Mouse (Mus musculus) right cerebral cortex, postnatal 10 days (tissue): Measurements from ENCODE around the gene Rasip1.

Source experiments
- DNase-seq, 2 experiments: peaks; one replicate each; pipeline ENCODE4 v3.0.0; 2021; ENCODE audit warnings: low spot score in 2 of 2

The Rasip1 gene

DNA sequence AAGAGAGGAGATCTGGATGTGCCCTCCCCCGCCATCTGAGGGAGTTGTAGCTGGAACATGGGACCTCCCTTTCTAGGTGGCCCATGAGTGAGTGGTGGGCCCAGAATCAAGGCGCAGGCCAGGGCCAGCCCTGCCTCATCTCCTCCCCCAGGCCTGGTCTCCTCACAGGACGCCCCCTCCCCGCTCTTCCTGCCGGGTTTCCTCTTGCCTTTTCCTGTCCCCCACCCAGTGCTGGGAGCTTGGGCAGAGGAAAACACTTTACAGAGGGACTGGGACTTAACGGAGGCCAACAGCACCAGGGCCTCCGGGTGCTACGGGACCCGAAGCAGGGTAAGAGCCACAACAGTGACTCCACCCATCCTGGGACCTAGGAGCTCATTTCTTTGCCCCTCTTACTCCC, at the start of gene Rasip1:
Gene Rasip1, plus strand, starts transcription at position 228 of the 400 bp plus-strand sequence.
- no peak for DNase-seq

DNA sequence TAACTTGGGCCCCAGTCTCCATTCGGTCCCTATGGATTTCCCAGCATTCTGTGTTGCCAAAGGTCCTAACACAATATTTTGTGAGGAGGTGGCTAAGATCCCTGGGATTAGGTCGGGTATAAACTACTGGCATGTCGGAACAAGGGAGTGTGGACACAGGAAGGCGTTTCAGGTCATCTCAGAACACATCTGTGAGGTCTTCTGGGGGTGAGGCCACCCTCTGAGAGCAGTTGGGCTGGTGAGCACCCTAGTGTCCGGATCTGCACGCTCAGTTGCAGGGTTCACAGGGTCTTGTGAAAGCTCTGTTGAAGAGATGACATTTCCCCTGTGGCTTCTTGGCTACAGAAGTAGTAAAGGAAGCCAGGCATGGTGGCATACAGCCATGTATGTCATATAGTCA, 41.4 kb upstream of the Rasip1 start:
- no peak for DNase-seq

DNA sequence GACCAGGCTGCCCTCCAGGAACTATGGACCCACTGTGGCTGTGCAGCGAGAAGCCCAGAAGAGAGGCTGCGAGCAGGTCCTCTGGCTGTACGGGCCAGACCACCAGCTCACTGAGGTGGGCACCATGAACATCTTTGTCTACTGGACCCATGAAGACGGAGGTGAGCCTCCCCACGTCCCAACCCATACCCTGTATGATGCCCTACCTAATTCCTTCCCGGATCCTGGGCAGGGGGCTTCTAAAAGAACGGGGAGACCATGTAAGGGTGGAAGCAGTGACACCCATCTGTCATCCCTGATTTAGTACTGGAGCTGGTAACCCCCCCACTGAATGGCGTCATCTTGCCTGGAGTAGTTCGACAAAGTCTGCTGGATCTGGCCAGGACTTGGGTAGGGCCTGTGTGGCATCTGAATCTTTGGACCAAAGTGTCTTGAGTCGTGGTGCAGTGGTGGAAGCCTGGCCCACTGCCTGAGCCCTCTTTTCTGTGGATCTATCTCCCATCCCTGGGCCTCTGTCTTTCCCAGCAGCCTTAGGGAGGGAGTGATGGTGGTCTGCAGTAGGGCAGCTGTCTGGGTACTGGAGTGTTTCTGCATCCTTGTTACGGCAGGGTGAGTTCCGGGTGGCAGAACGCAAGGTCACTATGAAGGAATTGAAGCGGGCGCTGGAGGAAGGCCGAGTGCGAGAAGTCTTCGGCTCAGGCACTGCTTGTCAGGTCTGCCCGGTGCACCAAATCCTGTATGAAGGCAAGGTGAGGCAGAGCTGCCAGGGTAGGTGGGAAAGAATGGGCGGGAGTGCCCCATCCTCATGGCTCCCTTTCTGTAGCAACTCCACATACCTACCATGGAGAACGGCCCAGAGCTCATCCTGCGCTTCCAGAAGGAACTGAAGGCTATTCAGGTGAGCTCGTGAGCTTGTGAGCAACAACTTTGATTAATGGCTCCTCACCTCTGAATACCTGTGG, 39.4 kb upstream of the Rasip1 start:
- DNase-seq, result no peak

DNA sequence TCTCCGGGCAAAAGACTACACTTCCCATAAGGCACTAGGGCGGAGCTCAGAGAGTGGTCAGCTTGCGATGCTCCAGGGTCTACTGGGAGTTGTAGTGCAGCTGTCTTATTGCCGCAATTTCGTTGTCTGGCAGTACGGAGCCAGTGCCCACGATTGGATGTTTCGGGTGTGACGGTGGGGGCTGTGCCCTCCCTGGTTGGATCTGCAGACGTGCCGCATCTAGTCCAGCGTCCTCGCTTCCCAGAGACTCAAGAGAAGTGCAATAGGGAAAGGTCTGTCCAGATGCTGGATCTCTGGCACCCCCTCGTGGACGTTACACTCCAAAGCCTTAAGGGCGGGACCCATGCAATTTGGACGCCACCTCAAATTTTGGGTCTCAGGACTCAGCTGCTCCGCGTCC, 38.1 kb upstream of the Rasip1 start:
- peak; percentile 97 to 99 for DNase-seq

DNA sequence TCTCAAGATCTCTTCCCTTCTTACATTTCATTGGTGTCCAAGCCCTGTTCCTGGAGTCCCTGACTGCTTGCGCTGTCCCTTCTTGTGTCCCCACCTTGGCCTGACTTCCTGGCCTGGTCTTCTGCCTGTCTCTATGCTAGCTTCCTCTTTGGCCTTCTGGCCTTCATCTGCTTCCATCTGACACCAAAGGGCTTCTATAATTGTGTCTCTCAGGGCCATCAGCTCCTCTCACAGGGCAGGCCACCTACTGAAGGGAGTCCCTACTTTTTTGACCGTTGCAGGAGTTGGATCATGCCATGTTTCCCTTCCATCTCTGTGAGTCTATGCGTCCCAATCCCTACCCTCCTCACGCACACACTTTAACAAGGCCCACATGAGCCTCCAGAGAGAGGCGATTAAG, 37.4 kb upstream of the Rasip1 start:
- DNase-seq, result no peak

DNA sequence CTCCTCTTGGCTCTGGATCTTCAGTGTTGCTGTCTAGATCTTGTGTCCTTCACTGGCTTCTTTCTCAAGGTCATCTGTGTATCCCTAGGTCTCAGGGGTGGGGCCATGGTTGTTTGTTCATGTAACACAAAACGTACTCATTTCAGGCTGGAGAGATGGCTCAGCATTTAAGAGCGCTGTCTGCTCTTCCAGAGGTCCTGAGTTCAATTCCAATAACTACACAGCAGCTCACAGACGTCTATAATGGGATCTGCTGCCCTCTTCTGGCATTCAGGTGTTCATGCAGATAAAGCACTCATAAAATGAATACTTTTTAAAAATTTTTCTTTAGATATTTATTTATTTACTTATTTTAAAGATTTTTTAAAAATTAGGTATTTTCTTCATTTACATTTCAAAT, 36.4 kb upstream of the Rasip1 start:
- no peak for DNase-seq

DNA sequence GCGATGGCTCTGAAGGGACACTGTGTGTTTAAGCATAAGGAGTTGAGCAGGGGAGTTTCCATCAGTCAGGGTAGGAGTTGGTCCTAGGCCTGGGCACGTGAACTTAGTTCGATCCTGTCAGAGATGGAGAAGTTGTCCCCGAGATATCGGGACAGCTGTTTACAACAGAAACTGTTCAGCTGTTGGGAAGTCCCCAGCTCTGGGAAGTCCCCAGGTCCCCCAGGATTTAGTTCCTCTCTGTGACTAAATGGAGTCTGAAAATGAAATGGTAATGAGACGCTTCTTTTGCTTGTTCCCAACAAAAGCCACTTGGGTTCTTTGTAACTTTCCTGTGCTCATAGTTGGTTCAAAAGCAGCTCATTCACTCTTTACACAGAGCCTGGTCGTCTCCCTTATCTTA, 35.4 kb upstream of the Rasip1 start:
- no peak for DNase-seq

DNA sequence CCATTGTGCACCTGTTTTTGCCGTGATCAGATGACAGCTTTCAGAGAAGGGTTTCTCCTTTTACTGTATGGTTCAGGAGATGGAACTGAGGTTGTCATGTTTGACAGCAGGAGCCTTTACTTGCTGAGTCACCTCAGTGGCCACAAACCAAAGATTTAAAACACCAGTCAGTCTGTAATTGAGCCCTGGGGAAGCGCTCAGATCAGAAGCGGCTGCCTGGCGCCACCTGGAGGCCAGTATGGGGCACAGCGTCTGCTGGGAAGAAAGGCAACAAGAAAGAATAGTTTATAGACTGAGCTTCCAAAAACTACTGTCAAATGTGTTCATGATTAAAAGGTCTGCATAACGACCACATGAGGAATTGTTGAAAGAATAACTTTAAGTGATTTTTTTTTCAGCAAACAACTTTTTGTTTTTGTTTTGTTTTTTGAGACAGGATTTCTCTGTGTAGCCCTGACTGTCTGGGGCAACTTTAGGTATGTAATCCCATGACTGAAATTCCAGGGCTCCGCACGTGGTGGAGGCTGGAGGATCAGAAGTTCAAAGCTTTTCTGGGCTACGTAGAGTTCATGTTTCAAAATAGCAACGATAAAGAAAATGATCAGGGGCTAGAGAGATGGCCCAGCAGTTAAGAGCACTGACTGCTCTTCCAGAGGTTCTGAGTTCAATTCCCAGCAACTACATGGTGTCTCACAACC, 34.0 kb upstream of the Rasip1 start:
- DNase-seq, result peak; percentile 77 to 82

DNA sequence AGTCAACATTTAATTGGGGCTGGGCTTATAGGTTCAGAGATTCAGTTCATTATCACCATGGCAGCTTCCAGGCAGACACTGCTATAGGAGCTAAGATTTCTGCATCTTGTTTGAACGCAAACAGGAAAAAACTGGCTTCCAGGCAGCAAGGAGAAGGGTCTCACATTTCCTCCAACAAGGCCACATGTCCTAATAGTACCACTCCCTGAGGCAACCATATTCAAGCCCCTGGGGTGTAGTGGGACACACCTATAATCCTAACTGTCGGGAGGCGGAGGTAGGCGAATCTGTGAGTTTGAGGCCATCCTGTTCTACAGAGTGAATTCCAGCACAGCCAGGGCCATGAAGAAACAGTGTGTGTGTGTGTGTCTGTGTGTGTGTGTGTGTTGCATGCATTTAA, 32.1 kb upstream of the Rasip1 start:
- DNase-seq, result no peak

DNA sequence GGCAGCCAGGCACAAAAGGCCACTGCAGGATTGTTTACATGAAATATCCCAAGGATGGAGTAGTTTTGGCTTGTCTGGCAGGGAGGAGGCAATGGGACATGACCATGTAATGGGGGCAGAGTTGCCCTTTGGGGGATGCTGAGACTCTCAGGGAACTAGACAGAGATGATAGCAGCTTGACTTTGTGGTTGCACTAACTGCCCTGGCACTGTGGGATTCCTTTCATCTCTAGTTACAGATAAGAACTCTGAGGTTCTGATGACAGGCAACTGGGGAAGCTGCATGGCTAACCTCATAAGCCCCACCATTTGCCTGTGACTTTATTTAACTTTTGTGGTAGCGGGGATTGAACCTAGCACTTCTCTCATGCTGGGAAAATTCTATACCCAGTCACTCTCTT, 31.2 kb upstream of the Rasip1 start:
- DNase-seq, result no peak

DNA sequence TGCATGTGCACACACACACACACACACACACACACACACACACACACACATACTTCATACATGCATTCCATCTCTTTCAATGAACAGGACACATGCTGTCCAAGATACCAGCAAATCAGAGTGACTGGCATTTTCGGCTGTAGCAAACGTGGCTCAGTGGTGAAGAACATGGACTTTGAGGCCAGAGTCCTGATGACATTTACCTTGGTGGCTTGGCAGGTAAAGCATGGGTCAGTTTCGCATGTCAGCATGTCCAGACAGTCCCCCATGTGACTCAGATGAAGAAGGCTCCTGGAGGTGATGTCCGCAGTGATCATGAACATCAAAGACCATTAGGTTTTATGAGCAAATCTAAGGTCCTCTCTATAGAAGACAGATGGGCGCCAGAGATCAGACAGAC, 30.3 kb upstream of the Rasip1 start:
- DNase-seq, result no peak

DNA sequence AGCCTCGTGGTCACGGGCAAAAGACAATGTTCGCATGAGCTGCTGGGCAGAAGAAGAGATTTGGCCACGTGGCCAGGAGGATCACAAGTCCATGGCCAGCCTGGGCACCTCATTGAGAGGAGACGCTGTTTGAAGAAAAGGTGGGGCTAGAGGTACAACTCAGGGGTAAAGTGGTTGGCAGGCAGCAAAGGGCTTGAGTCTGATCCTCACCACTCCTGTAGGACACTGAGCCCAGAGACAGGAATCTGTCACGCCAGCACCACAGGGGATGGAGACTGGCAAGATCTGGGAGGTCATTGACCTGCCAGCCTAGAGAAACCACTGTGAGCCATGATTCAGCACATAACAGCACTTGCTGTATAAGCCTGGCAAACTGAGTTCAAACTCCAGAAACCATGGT, 29.8 kb upstream of the Rasip1 start:
- DNase-seq, result no peak

DNA sequence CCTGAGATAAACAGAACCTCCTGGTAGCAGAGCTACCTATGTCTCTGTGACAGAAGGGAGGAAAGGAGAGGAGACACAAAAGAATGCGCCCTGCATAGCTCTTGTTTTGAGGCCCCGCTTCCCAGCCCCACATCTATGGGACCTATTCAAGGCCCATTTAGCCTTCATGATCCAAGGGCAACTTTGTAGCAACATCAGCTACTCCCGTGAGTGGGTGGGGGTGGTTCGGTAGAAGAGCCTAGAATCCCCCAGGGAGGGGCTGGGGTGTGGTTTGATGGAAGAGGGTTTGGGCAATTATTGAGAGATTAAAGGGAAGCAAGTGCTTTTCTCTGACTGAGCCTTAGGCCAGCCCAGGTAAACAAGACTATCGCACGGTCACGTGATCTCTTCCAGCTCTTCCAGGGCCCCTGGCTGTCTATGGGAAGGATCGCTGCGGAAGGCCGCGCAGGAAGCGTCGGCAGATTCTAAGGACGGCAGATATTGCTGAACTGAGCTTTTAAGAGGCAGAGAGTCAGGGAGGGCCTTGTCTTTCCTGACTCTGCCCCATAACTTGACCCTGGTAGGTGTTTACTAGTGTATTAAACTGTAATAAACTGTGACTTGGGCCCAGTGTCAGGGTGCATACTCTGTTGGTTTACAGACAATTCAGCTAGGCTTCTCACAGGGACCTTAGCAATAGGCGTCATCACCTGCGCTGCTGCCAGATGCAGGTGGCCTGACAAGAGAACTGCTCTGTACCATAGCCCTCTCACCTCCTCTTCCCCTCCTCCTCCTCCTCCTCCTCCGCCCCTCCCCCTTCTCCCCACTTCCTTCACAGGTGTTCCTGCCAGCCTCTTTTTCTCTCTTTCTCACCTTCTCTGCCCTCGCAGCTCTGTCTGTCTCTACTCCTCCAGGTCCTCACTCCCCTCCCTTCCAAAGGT, 28.1 kb upstream of the Rasip1 start:
- no peak for DNase-seq

DNA sequence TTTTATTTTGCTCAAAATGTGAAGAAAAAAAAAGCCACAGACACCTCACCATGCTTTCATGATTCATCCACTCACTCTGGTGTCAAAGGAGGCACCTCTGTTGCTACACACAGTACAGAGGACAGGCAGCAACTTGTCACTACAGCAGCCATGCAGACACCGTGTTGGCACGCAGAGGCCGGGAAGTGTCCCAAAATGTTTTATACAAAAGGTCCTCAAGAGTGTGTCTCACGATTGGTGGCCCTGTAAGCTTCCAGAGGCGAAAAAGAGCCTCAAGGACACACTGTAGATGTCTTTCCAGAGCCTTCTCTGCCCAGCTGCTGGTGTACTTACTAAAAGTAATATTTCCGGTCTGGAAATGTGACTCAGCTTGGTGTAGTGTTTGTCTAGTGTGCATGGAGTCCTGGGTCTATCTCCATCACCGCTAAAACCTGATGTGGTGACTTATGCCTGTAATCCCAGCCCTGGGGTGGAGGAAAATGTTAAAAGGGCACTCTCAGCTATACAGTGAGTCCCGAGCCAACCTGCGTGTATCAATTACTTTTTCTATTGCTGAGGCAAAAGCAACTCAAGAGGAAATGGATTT, 21.5 kb upstream of the Rasip1 start:
- no peak for DNase-seq

DNA sequence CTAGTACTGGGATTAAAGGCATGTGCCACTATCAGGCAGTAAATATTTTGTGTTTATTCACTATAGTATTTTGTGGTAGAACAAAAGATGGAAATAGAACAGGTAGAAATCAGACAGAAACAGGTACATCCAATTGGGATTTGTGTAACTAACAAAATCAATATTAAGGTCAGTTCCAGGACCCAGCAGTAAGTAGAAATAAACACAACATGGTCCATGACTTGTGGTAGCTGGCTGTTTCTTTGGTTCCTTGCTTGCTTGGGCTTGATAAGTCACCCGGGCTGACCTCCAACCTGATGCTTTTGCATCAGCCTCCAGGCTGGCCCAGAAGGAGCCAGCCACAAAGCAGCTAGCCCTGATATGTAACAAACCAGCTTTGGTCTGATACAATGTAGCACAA, 17.8 kb upstream of the Rasip1 start:
- no peak for DNase-seq

DNA sequence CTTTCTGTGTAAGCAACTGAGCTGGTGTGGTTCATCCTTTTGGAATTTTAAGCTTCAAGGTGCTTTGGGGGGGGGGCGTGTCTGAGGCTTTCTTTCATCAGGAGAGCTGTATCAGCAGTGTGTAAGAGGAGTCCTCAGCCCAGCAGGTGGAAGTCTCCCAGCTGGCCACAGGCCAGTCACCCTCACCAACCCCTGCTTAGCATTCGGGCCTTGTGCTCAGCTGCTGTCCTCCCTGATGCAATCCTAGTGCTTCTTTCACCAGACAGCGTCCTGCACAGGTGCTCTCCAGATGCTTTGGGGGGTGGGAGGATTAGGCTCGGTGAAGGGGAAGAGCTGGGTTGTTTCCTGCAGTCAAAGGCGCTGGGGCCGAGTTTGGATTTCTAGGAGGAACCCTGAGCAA, 11.0 kb upstream of the Rasip1 start:
- no peak for DNase-seq

DNA sequence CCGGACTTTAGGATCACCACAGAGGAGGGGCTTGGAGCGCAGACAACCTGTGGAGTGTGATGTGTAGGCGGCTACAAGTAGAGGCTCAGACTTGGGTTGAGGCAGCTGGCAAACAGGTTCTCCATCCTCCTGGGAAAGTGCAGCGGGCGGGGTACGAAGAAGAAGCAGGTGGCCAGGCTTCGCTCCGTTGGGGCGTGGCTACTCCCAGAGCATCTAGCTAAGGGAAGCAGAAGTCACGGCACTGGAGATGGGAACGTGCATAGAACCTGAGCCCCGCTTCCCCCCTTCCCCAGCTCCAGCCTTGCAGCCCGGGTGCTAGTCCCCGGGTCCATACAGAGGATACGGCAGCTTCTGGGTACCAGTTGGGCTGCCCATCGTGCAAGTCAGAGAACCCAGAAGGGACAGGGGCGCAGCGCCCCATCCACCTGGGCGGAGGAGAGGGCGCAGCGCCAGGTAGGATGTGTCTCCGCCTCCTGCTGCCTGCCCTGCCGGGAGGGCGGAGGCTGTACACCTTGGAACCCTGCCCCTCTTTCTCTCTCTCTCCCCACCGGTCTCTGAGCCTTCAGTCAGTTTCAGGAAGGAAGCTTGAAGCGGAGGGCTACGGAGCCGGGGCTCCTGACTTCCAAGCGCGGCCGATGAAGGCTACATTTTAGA, 10.1 kb upstream of the Rasip1 start, which contains the start of gene Fut1:
Gene Fut1, plus strand, starts transcription at position 248 of the 654 bp plus-strand sequence.
- DNase-seq, result no peak

DNA sequence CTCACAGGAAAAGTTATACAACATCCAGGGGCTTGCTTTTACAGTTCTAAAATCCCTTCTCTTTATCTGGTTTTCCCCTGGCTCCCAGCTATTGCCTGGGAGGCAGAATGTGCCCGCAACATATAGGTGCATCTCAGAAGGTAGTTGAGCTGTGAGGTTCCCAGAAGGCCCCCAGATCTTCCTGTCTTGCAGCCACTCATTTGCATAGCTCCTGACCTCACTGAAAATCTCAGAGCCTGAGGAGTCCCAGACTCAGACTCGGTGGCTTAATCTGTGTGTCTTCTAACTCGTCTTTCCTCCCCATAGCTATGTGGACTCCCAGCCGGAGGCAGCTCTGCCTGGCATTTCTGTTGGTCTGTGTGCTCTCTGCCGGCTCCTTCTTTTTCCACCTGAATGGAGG, 9.0 kb upstream of the Rasip1 start:
- no peak for DNase-seq

DNA sequence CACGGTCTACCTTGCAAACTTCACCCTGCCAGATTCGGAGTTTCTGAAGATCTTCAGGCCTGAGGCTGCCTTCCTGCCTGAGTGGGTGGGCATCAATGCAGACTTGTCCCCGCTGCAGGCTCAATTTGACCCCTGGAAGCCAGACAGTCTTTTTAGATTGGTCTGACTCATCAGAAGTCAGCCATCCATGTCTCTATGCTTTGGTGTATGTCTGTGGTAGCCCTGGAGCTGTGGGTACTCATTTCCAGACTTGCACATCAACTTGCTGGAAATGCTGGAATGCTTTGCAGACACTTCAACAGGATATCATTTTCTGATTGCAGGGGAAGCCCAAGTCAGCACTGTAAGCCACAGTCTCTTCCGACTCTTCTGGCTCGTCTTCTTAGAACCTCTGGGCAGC, 7.7 kb upstream of the Rasip1 start:
- no peak for DNase-seq

DNA sequence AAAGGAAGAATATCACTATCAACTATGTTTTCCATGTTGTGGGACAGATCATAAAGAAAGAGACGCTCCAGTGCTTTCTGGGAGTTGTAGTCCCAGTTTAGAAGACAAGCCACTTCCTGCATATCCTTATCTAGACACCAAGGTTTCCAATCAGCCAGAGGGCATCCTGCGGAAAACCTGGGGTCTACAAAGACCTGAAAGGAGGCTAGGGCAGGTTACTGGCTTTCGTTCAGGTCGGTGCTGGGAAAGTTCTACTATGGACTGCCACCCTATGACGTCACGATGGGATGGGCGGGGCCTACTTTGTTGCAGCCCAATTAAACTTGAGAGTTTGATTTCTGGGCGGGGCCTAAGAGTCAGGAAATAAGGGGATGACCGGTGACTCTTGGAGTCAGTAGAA, 5.8 kb upstream of the Rasip1 start, which contains the start of gene Izumo1:
Gene Izumo1, plus strand, starts transcription at position 369 of the 400 bp plus-strand sequence.
- DNase-seq, result no peak

DNA sequence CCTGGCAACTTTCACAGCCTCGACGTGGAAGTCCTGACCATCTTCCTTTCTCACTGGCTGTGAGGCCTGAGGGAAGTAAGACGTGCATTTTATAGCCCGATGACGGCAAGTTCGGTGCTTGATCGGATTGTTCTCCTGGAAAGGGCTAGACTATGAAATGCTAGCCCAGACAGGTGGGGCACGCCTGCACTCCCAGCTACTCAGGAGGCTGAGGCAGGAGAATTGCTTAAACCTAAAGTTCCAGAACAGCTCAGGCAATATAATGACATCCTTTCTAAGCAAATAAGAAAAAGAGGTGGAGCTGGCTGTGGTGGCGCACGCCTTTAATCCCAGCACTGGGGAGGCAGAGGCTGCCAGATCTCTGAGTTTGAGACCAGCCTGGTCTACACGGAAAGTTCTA, 3.8 kb upstream of the Rasip1 start:
- DNase-seq, result no peak
